In genomic region chr10:19915301-19915700, GRCm38 (mm10) we compare ENCODE assay signal across 8 mouse cellular contexts. TPM values are rescaled to one million over a fixed set of nuclear protein-coding genes. Genes with fewer than 3 reads are reported as not detected.
DNase-seq lines count a peak whose midpoint lies in the region; ATAC-seq and TF ChIP-seq lines count a peak whose summit lies in the region.

No protein-coding gene starts in this region.

- no peak overlapping the region for H3K4me3 ChIP-seq in heart, embryonic 10.5 days
- no peak overlapping the region for H3K4me3 ChIP-seq in hindbrain, postnatal 0 days (ENCODE audit: low read length)
- no peak overlapping the region for H3K4me3 ChIP-seq in midbrain, embryonic 14.5 days (replicated peaks; ENCODE audit: low read depth, low read length)
- H3K4me3 ChIP-seq in testis, adult 2 months (ENCODE audit: control insufficient read depth, low read depth, low read length) = no peak overlapping the region

- peak; percentile 75 for TF ChIP-seq CTCF in hindbrain, postnatal 0 days (IDR thresholded peaks at IDR 0.05; ENCODE audit: low read depth)
- peak; percentile 30; the same call in 1 of the 2 replicates for TF ChIP-seq CTCF in testis, adult 2 months (IDR thresholded peaks at IDR 0.05; ENCODE audit: control insufficient read depth, insufficient read depth, insufficient replicate concordance, low read depth, low read length)

- no peak for TF ChIP-seq POLR2A in testis, adult 2 months (IDR thresholded peaks at IDR 0.05; ENCODE audit: control insufficient read depth, low read depth, low read length)

- no peaks in the 10 kb centered on the region for H3K4me1 ChIP-seq in heart, embryonic 10.5 days
- H3K4me1 ChIP-seq in hindbrain, postnatal 0 days (ENCODE audit: insufficient read depth, low read length) = no peaks in the 10 kb centered on the region
- no peaks in the 10 kb centered on the region for H3K4me1 ChIP-seq in midbrain, embryonic 14.5 days (ENCODE audit: control insufficient read depth, insufficient read depth, low read length)
- H3K4me1 ChIP-seq in testis, adult 2 months (ENCODE audit: control insufficient read depth, insufficient read depth, low read length) = no peaks in the 10 kb centered on the region

- peak; percentile 96 for DNase-seq in heart, adult 11 months
- no peak for DNase-seq in heart, embryonic 10.5 days (ENCODE audit: low spot score)
- DNase-seq in ZHBTc4 (ENCODE audit: low read depth, low spot score) = peak; percentile 88
- peak; percentile 40 for DNase-seq in embryo, embryonic 11 days
- DNase-seq in hindbrain, postnatal 0 days (ENCODE audit: low spot score) = peak; percentile 81
- peak; percentile 57 to 68 for DNase-seq in left cerebral cortex, postnatal 10 days (ENCODE audit: extremely low spot score in 1 of 2, low spot score in 2 of 2)
- peak; percentile 60 for DNase-seq in midbrain, embryonic 14.5 days

- no peak overlapping the region for H3K27ac ChIP-seq in heart, embryonic 10.5 days
- H3K27ac ChIP-seq in hindbrain, postnatal 0 days = no peak overlapping the region
- H3K27ac ChIP-seq in midbrain, embryonic 14.5 days (replicated peaks; ENCODE audit: low read depth, low read length) = no peak overlapping the region
- no peak overlapping the region for H3K27ac ChIP-seq in testis, adult 2 months (ENCODE audit: control insufficient read depth, insufficient read depth, low read depth, low read length)

- H3K9ac ChIP-seq in hindbrain, postnatal 0 days (replicated peaks; ENCODE audit: low read length) = no peak overlapping the region
- no peak overlapping the region for H3K9ac ChIP-seq in midbrain, embryonic 14.5 days (replicated peaks; ENCODE audit: low read length)

- intact Hi-C loops in left cerebral cortex, postnatal 10 days (cut with DNase I) = no loop called here

- H3K9me3 ChIP-seq in heart, embryonic 10.5 days = no peaks in the 10 kb centered on the region
- no peaks in the 10 kb centered on the region for H3K9me3 ChIP-seq in hindbrain, postnatal 0 days (ENCODE audit: low read length)
- H3K9me3 ChIP-seq in midbrain, embryonic 14.5 days (ENCODE audit: control insufficient read depth, low read length) = no peaks in the 10 kb centered on the region

- H3K36me3 ChIP-seq in heart, embryonic 10.5 days = no peaks in the 10 kb centered on the region
- H3K36me3 ChIP-seq in hindbrain, postnatal 0 days (ENCODE audit: insufficient read depth, low read length) = no peaks in the 10 kb centered on the region
- H3K36me3 ChIP-seq in midbrain, embryonic 14.5 days (ENCODE audit: control insufficient read depth, insufficient read depth, low read length) = no peaks in the 10 kb centered on the region
- H3K36me3 ChIP-seq in testis, adult 2 months (ENCODE audit: control insufficient read depth, insufficient read depth, low read length) = no peaks in the 10 kb centered on the region

- peak; percentile 92 for ATAC-seq in hindbrain, postnatal 0 days
- no peak for ATAC-seq in midbrain, embryonic 14.5 days (ENCODE audit: low FRiP score, low TSS enrichment)

- 38% methylated on average over 1 of the region's 1 CpGs for WGBS in heart, embryonic 10.5 days
- WGBS in hindbrain, postnatal 0 days = 44% methylated on average over 1 of the region's 1 CpGs
- 58% methylated on average over 1 of the region's 1 CpGs for WGBS in midbrain, embryonic 14.5 days

- H3K4me2 ChIP-seq in hindbrain, postnatal 0 days (ENCODE audit: low read depth, low read length) = no peak overlapping the region
- no peak overlapping the region for H3K4me2 ChIP-seq in midbrain, embryonic 14.5 days (ENCODE audit: low read length)

- no peaks in the 10 kb centered on the region for H3K27me3 ChIP-seq in heart, embryonic 10.5 days (ENCODE audit: insufficient read depth, poor library complexity, severe bottlenecking)
- no peaks in the 10 kb centered on the region for H3K27me3 ChIP-seq in hindbrain, postnatal 0 days (ENCODE audit: insufficient read depth, low read length)
- no peaks in the 10 kb centered on the region for H3K27me3 ChIP-seq in midbrain, embryonic 14.5 days (ENCODE audit: control insufficient read depth, insufficient read depth, low read length)
- H3K27me3 ChIP-seq in testis, adult 2 months (ENCODE audit: control insufficient read depth, insufficient read depth, low read length) = no peaks in the 10 kb centered on the region

RNA-seq across cellular contexts. Expression of gene Pex7, which starts 7.8 kb away (rescaled TPM):
- 31.6 and 41.5 TPM in 2 replicates for polyA plus RNA-seq in heart, embryonic 10.5 days (2016; fragmentation: Nextera tagmentation; extraction: Ambion mirVana)
- total RNA-seq in hindbrain, postnatal 0 days (2014; rRNA removed) = 30.6 and 40.6 TPM in 2 replicates
- polyA plus RNA-seq in hindbrain, postnatal 0 days (2015; fragmentation: Nextera tagmentation; extraction: Ambion mirVana) = 39.7 and 44.6 TPM in 2 replicates
- 10 to 100 TPM; 23.3 to 26.6 TPM for total RNA-seq in left cerebral cortex, postnatal 10 days (2021)
- polyA plus RNA-seq in midbrain, embryonic 14.5 days (2014; fragmentation: Nextera tagmentation; extraction: Ambion mirVana) = 30.1 and 30.7 TPM in 2 replicates
- polyA plus RNA-seq in testis, adult 2 months (2012; rRNA removed) = 16.3 and 19.8 TPM in 2 replicates

RNA-seq across cellular contexts. Expression of gene Map3k5, which starts 19.0 kb away (rescaled TPM):
- polyA plus RNA-seq in heart, embryonic 10.5 days (2016; fragmentation: Nextera tagmentation; extraction: Ambion mirVana) = 2.4 and 2.6 TPM in 2 replicates
- total RNA-seq in hindbrain, postnatal 0 days (2014; rRNA removed) = 4.6 and 5.5 TPM in 2 replicates
- polyA plus RNA-seq in hindbrain, postnatal 0 days (2015; fragmentation: Nextera tagmentation; extraction: Ambion mirVana) = 0.91 and 1.4 TPM in 2 replicates
- 10 to 100 TPM; 36.5 to 39.3 TPM for total RNA-seq in left cerebral cortex, postnatal 10 days (2021)
- 0.72 and 1.3 TPM in 2 replicates for polyA plus RNA-seq in midbrain, embryonic 14.5 days (2014; fragmentation: Nextera tagmentation; extraction: Ambion mirVana)
- polyA plus RNA-seq in testis, adult 2 months (2012; rRNA removed) = 0.93 and 1.0 TPM in 2 replicates
